In genomic region chr6:124992241-124992640, GRCm38 (mm10) we compare ENCODE assay signal across 23 mouse cellular contexts. TPM values are rescaled to one million over a fixed set of nuclear protein-coding genes. Genes with fewer than 3 reads are reported as not detected.
"Had no signal": no experiment of that assay in that cellular context is flagged by ENCODE, and none has a peak within 500 bp of the region (broad histone marks: within the 10 kb centered on the region; RNA-seq: fewer than 3 reads in every experiment).

No protein-coding gene starts in this region.

- H3K9me3 ChIP-seq: liver, embryonic 15.5 days; lung, embryonic 15.5 days; midbrain, embryonic 15.5 days; neural tube, embryonic 15.5 days; stomach, embryonic 15.5 days had no signal

- H3K4me2 ChIP-seq: limb, embryonic 13.5 days; liver, embryonic 12.5 days; liver, embryonic 15.5 days; lung, embryonic 15.5 days; midbrain, embryonic 12.5 days; midbrain, embryonic 15.5 days; neural tube, embryonic 12.5 days; neural tube, embryonic 15.5 days; stomach, embryonic 15.5 days had no signal

- H3K27ac ChIP-seq: kidney, postnatal 0 days; limb, embryonic 10.5 days; limb, embryonic 13.5 days; liver, embryonic 12.5 days; liver, embryonic 15.5 days; lung, embryonic 15.5 days; midbrain, embryonic 12.5 days; midbrain, embryonic 15.5 days; neural tube, embryonic 12.5 days; neural tube, embryonic 15.5 days; stomach, embryonic 15.5 days had no signal

- H3K4me3 ChIP-seq: limb, embryonic 10.5 days; limb, embryonic 13.5 days; liver, embryonic 12.5 days; liver, embryonic 15.5 days; lung, embryonic 15.5 days; midbrain, embryonic 12.5 days; midbrain, embryonic 15.5 days; neural tube, embryonic 12.5 days; neural tube, embryonic 15.5 days; stomach, embryonic 15.5 days had no signal

- H3K36me3 ChIP-seq: limb, embryonic 10.5 days; limb, embryonic 13.5 days; liver, embryonic 12.5 days; liver, embryonic 15.5 days; lung, embryonic 15.5 days; midbrain, embryonic 12.5 days; midbrain, embryonic 15.5 days; neural tube, embryonic 12.5 days; neural tube, embryonic 15.5 days; stomach, embryonic 15.5 days had no signal

- DNase-seq: kidney, adult 18-20 months; kidney, adult 9 months; kidney, postnatal 25 days; liver; lung, adult 18-20 months; lung, postnatal 14 days; lung, postnatal 4 days; right cerebral cortex, adult 18-20 months; right cerebral cortex, postnatal 14 days; right cerebral cortex, postnatal 4 days; thymus, postnatal 25 days had no signal

- H3K9ac ChIP-seq: limb, embryonic 13.5 days; liver, embryonic 12.5 days; liver, embryonic 15.5 days; lung, embryonic 15.5 days; midbrain, embryonic 12.5 days; midbrain, embryonic 15.5 days; neural tube, embryonic 12.5 days; neural tube, embryonic 15.5 days; stomach, embryonic 15.5 days had no signal

- ATAC-seq: liver, embryonic 12.5 days; midbrain, embryonic 15.5 days had no signal

RNA-seq across cellular contexts. Expression of gene Pianp, which starts 4.3 kb away (rescaled TPM):
- total RNA-seq: megakaryocyte, adult 5-6 weeks had no signal
- polyA plus RNA-seq: liver, embryonic 12.5 days had no signal
